Mouse (Mus musculus) CD4-positive, CD25-positive, alpha-beta regulatory T cell, adult 4 months (primary cell): ENCODE measurements around the gene Adam1b. TPM values are rescaled to one million over a fixed set of nuclear protein-coding genes. Genes with fewer than 3 reads are reported as not detected.
A peak's percentile ranks its signal among the peaks of the same experiment; 100 is the strongest.
"Not testable (repeated sequence)": the region's sequence is repeated elsewhere in the genome, so short reads cannot be mapped to it uniquely, and the experiment has no call there.

Source experiments
- ATAC-seq: one replicate; pipeline ENCODE4 v1.8.0; 2017
- polyA plus RNA-seq, 2 experiments: library from polyadenylated mRNA; unstranded; fragments of 100-300 nt; shearing (Covaris generic); gene quantifications; one replicate each; pipeline ENCODE4 v1.2.1; 2017

Adam1b gene
- not detected for polyA plus RNA-seq

DNA sequence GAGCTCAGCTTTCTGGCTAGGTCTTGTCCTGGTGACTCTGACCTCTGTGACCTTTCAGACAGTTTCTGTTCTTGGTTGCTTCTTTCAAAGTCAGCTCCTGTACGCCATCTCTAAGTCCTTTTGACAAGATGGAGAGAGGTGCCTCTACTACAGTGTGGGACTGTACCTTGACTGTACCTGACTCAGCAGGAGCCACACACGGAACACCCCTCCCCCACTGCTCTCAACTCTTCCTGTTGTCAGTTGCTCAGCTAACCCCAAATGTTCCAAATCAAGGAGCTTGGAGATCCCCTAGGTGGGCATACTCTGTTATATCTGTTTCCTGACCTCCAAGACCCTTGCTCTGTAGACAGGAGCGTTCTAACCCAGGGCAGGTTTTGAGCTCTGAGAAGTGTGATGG, at the start of gene Adam1b:
Adam1b (minus strand) TSS at position 205 of the 400 bp plus-strand sequence.
- ATAC-seq: no peak

DNA sequence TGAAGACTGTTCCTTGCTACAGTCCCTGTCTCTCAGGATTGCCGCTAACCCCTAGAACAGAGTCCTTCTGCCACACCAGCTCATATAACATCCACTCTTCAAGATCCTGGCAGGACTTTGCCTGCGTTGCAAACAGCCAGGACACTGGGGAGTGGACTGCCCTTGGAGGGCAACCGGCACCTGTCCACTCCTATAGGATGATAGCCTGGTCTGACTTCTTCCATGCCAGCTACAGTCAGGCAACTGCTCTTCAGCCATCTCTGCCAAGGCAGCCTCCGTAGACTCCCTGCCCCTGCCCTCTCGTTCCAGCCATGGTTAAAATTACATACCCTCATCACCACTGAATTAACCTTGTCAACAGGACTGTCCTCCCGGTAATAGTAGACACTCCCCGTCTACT, 46.0 kb upstream of the Adam1b start:
- ATAC-seq: no peak

DNA sequence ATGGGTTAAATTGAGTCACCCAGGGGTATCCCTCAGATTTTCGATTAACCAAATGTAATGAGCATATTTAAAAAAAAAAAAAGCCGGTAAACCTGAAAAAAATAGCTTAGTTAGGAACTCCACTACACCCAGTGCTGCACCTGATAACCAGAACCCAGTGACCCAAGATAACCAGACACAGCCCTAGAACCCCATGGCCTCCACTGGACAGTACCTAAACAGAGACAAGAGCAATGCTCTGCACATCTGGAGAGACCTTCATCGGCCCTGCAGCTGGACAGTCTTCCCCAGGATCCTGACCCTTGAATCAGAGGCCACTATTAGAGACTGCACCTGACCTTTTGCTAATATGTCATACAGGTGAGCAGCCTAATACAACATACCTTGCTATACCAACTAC, 43.8 kb upstream of the Adam1b start:
- no peak for ATAC-seq

DNA sequence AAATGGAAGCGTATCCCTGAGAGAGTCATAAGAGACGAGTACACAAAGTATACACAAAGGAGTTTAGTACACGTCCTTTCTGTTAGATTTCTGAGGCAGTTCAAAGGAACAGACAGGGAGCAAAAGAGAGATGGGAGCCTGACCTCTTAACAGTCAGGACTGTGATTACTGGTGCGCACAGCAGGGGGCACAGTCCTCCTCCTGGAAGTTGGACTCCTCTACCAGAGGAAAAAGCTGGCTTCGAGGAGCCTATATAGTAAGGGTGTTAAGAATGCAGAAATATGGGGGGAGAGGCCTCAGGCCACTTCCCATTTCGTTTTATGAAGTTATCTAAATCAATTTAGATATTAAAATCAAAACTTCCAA, 43.3 kb upstream of the Adam1b start:
- ATAC-seq: peak; percentile 35

DNA sequence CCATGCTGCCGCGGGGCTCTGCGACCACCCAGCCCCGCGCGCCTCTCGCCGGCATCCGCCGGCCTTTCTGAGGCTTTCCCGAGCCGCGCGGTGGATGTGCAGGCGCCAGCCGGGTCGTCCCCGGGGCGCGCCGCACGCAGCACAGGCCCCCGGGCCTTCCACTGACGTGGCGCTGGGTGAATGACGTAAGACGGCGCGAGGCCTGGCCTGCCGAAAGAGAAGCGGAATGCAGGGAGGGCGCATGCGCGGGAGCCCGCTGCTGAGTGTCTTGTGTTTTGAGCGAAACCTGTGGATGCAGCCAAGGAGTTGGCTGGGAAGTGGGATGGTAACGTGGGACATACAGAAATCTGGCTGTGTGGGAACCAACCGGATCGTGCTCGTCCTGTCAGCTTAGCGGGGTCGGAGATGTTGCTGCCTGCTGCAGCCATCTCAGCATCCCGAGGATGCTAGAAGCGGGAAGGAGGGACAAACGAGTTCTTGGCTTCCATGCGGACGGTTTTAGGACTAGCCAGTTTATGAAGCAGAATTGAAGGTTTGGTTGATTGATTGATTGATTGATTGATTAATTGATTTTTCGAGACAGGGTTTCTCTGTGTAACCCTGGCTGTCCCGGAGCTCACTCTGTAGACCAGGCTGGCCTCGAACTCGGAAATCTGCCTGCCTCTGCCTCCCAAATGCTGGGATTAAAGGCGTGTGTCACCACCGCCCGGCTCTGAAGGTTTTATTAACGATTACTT, 42.7 kb upstream of the Adam1b start, which contains the start of gene Mapkapk5:
Mapkapk5 (minus strand) TSS at position 113 of the 737 bp plus-strand sequence.
- peak; percentile 86 for ATAC-seq

DNA sequence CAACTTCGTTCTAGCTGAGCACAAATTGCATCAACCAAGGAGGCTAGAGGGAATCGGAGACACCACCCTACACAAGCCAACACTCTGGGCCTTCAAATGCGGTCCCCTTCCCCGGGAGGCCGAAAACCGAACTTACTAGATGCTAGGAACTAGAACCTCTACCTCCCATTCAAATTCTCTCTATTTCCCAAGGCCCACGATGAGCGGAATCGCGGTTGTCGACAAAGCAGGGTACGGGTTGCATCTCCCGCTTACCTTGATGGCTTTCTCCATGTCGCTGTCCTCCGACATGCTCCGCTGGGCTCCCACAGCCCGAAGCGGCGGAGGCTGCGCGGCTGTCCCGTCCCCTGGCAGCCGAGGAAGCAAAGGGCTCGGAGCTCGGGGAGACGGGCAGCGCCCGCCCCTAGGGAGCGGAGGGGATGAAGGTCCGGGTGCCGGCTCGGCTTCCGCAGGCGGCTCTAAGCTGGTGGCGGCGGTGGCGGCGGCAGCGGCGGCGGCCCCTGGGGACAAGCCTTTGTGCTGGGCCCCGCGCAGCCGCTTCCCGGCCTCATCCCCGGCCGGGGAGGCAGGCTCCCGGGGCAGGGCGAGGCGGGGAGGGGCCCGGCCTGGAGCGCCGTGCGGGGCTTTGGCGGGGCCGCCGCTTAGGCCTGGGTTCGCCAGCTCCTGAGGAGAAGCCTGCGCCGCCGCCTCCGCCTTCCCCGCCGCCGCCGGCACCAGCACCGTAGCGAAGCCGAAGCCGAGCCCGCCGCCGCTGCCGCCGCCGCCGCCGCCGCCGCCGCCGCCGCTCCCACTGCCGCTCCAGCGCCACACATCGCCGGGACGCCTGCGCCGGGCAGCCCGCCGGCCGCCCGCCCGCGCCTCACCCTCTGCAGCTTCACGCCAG, 41.9 kb upstream of the Adam1b start, which contains the start of the genes Adam1a and Gm42878:
Adam1a (minus strand) TSS at position 573 of the 883 bp plus-strand sequence.
Gm42878 (minus strand) TSS at position 573 of the 883 bp plus-strand sequence.
- peak; percentile 46 for ATAC-seq

DNA sequence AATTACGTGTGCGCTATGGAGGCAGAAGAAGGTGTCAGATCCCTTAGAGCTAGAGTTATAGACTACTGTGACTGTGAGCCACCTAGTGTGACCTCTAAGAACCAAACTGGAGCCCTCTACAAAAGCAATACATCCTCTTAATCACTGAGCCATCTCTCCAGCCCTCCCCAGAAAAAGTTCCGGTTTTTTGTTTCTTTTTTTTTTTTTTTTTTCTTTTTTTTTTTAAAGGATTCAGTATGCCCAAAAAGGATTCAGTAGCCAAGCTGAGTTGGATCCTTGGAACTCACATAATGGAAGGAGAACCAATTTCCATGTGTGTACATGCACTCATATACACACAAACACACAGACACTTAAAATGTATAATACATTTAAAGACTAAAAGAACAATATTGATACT, 40.1 kb upstream of the Adam1b start:
- no peak for ATAC-seq

DNA sequence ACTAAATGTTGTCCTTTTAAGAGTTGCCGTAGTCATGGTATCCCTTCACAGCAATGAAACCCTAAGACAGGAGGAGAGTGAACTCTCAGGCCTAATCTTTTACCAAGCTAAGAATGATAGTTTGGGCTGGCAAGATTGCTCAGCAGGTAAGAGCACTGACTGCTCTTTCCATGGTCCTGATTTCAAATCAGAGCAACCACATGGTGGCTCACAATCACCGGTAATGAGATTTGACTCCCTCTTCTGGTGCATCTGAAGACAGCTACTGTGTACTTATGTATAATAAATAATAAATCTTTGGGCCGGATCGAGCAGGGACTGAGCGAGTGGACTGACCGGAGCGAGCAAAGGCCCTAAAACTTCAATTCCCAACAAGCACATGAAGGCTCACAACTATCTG, 38.0 kb upstream of the Adam1b start:
- no peak for ATAC-seq

DNA sequence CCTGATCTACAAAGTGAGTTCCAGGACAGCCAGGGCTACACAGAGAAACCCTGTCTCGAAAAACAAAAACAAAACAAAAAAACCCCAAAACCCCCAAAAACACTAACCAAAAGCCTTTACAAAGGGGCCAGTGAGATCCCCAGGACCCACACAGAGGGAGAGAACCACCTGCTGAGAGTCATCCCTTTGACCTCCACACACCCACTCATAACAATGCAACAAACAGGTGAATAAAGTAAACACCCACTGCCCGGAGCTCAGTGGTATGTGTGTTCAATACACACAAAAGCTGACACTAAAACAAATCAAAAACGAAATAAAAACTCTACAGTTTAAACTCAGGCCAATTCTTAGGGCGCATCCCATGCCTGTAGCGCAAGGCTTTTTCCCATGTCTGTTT, 36.8 kb upstream of the Adam1b start:
- no peak for ATAC-seq

DNA sequence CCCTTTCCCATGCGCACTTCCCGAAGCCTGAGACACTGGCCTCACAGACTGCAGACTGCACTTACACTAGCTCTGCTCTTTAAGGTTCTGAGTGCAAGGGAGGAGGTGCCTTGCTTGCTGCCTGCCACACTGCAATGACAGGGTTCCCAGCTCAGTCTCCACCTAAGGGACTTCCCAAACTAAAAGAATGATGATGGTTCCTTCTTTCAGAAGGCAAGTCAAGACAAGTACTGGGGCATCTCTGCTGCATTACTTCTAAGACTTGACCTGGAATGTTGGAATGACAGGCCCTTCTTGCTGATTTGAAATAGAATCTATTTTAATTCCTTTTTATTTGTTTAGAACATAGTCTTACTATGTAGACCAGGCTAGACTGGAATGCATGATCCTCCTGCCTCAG, 34.4 kb upstream of the Adam1b start:
- no peak for ATAC-seq

DNA sequence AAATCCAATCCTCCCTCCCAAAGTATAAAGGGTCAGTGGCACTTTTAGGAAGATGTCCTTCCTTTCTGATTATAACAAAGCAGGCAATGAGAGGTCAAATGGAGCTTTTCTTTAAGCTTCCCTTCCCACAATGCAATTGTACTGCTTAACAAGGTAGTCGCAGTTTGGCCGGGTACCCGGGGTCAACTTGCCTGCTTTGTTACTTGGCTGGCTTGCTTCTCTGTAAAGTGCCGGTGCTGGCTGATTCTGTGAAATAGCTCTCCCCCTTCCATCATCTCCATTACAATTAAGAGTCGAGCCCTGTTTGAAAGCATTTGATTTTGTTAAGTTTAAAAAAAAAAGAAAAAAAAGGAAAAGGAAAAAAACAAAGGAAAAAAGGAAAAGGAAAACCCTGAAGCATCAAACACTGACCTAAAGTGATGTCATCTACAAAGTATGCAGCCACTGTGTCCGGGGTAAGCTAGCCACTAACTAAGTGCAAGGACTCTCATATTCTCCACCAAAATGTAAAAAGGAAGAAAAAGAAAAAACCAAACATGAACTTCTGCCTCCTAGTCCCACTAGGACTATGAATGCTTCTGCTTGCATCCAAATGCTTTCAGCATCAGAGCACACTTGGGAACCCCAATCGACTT, 33.8 kb upstream of the Adam1b start:
- ATAC-seq: no peak

DNA sequence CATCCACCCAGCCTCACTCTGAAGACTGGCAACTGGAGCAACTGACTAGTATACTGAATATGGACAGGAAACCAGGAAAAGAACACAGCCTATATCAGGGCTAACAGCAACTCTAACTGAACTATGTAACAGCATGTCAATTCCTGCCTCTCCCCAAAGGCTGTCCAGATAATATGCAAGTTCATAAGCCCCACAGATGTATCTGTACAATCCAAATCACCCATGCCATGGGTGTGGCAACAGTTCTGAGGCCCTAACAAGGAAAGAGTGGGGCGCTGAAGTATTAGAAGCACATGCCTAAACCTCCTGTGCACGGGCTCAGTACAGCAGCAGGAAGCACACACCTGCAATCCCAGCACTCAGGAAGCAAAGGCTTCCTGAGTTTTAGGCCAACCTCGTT, 31.9 kb upstream of the Adam1b start:
- no peak for ATAC-seq

DNA sequence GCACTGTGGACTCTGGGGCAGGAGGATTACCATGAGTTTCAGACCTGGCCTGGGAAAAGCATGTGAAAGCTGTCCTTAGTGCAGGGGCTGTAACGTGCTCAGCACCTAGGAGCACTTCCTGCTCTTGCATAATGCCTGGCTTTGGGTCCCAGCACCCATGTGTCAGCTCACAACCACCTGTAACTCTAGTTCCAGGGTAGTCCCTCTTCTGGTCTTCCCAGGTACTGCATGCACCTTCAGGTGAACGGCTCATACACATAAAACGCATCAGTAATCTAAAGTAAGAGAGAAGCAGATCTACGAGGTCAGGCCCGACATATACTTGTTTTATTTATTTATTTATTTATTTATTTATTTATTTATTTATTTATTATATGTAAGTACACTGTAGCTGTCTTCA, 31.3 kb upstream of the Adam1b start:
- no peak for ATAC-seq

DNA sequence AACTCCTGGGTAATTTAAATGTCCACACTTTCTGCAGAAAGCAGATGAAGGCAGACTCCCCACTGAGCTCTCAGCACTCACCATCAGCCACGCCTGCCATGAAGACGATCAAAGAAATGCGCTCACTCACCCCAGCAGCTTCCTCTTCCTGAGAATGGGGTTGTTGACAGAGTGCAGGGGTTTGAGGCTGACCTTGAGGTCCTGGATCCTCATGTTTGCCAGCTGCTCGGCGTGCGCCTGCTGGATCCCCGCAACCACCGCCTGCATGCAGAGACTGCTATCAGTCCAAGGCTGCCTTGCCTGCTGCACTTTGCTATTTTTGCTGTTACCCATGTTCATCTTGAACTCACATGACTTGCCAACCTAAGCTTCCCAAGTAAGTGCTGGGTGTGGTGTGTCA, 23.7 kb upstream of the Adam1b start:
- ATAC-seq: no peak

DNA sequence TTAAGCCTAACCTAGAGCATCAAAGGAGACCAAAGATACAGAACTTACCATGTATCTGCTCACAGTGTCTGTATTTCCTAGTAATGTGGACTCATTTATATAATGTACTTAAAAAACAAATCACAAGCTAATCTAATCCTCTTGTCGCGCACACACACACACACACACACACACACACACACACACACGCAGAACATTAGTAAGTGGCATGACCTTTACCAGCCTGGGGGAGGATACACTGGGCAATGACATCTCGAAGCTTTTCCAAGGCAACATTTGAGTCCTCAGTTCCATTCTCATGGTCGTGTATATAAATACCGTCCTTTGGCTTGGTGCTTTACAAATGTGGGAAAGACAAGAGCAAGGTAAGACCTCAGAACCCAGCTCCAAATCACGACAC, 23.3 kb upstream of the Adam1b start:
- ATAC-seq: no peak

DNA sequence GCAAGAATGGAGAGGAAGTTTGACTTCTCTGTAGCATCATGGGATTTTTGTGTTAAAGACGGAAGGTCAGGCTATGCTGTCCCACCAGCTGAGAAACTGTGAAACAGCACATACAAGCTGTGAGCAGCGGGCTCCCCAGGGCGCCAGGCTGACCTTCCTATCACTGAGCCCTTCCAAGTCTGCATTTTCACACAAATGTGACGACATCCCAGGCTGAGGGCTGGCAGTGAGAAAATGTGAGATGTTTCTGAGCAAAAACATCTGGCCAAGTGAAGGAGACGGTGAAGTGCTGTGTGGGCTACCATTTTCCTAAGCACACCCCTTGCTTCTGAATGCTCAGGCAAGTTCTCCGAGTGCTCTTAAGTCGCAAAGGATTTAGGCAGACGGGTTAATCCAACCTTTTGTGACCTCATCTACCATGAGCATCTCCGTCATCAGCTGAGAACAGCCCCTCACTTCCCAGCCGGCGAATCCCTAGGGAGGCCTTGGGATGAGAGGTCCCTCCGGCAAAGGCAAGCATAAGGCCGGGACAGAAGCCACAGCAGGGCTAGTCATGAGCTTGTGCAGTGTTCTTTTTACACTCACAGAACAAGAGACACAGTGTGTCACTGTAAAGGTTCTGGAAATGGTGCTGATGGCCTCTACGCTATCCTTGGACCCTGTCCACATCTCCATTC, 22.7 kb upstream of the Adam1b start:
- no peak for ATAC-seq

DNA sequence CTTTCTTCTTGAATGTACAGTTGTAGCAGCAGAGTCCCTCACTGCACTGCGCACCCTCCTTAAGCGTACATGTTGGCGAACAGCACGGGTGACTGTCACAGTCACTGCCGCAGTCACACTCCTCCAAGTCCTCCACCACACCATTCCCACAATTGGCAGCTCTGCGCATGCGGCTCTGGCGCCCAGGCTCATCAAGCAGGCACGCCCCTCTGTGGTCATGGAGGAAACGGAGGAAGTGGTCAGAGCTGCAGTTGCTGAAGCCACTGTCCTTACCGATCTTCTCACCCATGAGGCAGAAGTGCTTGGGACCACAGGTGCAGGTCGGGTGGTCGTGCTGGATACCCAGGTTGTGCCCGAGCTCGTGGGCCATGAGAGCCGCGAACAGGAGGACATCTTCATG, 16.5 kb upstream of the Adam1b start:
- ATAC-seq: not testable (repeated sequence)

DNA sequence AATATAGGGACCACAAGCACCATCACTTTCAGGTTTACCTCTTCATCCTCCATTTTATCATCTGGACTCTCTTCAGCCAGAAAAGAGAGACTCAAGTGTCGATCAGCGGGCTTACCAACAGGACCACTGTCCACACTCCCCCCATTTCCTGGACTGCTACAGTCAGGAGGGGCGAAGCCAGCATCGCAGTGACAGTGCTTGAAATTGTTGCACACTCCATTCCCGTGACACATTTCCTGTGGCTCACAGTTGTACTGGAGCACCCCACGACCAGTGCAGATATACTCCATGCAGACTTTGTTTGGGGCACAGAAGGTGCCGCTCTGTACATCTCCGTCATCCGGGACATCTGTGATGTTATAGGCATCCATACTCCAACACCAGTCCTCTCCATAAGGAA, 15.7 kb upstream of the Adam1b start:
- ATAC-seq: no peak

DNA sequence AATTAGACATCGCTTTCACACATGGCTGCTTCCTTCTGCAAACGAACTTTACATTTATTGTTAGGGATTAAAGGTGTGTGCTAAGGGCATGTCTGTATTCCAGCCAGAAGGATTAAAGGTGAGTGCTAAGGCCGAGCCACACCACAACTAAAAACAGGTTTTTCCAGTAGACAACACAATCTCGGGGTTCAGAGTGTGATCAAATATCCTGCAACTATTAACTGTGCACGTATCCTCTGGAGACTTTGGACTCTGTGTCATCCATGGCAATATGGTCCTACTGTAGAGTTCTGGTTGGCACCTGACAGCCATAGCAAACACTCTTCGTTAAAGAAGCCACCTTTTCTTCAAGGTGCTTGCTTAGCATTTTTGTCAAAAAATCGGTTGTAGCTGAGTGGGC, 6.8 kb upstream of the Adam1b start:
- no peak for ATAC-seq

DNA sequence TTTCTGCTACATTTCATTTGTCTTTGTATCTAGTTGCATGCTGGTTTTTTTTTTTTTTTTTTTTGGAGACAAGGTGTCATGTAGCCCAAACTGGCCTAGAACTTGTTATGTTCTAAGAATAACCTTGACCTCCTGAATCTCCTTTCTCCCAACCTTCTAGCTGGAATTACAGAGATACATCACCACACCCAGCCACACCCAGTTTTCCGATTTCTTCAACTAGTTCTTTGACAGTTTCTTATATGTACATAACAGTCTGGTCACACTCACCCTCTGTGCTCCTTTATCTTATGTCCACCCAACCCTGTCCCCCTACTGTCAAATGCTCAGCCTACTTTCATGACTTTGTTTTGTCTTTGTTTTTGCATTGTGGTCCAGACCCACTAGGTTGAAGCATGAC, 3.6 kb upstream of the Adam1b start:
- ATAC-seq: no peak

DNA sequence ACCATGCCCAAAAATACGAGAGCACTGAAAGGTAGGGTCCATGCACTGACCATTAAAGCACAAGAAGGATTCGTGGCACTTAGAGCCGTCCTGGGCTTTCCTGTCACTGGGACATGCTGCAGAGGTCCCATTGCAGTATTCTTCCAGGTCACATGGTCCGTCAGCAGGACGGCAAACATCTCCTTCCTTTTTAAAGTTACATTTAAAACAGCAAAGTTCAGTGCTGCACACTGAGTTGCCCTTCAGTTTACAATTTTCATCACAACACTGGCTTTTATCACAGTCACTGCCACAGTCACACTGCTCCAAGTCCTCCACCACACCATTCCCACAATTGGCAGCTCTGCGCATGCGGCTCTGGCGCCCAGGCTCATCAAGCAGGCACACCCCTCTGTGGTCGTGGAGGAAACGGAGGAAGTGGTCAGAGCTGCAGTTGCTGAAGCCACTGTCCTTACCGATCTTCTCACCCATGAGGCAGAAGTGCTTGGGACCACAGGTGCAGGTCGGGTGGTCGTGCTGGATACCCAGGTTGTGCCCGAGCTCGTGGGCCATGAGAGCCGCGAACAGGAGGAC, 1.7 kb downstream of the Adam1b start:
- ATAC-seq: not testable (repeated sequence)

DNA sequence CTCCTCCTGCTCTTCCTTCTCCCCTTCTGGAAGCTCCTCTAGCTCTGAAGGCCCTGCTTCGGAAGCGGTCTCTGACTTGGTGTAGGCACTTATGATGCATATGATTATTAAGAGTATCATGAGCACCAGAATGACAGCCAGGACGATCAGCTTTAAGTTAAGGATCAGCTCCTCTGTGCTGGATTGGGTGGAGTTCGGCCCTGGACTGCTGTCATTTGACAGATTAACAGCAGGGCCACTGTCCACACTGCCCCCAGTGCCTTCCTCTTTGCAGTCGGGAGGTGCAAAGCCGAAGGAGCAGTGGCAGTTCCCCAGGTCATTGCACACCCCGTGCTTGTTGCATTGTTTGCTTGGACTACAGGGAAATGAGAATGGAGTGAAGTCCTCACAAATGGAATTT, 2.5 kb downstream of the Adam1b start:
- ATAC-seq: no peak
